Mouse (Mus musculus) B cell, adult 2 months (primary cell): ENCODE measurements at regions not wholly inside any gene's neighbourhood (a gene's known extent, or its start where the extent isn't known, plus 50 kb on each side); places are given as distances from the start of the nearest gene placed in this dataset.

Experiments used
- DNase-seq, 2 experiments: peaks; one replicate each; pipeline ENCODE4 v3.0.0; 2022

GRCm38 (mm10) chr4:89446156-89446716 is 135.4 kb upstream of the Cdkn2b start:
- DNase-seq = no peak

DNA sequence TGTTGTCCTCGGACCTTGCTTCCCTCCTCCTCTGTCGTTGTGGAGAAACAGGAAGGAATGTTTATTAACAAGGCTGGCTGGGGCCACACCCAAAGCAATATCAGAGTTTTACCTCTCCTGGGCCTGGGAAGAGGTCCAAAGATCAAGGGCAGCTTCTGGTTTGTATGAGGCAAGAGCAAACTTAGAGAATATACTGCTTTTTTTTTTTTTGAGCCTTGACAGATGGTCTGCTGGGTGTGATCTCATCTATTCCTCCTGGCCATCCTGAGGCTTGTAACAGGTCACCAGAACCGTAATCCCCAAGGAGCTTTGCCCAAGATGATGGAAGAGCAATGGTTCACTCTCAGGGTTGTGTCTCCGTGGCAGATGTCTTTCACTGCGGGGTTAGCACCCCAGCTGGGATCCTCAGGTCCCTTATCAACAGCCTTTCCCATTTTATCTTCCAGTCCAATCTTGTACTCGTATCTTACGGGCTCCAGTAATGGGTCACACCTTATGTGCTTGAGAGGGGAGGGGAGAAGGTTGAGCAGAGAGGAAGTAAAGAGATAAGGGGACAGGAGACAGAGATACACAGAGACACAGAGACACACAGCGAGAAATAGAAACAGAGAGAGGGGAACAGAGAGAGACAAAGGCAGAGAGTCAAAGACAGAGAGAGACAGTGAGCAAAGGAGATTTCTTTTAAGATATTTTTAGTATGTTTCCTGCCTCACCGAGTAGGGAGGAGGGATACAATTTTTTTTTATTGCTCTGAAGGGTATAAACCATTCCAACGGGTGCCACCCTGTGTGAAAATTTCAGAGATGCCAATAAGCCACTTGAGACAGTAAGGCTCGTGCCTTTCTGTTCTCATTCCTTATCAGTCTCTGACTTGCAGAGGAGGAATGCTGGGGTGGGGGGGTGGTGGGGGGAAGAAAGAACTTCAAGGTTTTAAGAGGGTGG is 134.6 kb upstream of the Cdkn2b start:
- no peak for DNase-seq

DNA sequence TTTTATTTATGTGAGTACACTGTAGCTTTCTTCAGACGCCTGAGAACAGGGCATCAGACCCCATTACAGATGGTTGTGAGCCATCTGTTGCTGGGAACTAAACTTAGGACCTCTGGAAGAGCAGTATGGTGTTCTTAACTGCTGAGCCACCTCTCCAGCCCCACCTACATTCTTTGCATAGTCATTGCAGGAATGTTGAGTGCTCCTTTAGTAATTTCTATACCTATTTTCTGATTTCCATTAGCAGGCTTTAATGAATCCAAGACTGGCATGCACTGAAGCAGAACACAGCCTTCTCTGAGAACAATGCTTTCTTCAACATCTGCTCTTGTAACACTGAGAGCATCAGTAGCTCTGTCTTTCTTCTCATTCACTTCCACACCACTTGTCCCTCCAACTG is 131.7 kb upstream of the Cdkn2b start:
- no peak for DNase-seq

- no peak for DNase-seq
These were observed 130.0 kb upstream of the Cdkn2b start for GRCm38 (mm10) chr4:89440821-89441220.

GRCm38 (mm10) chr4:89440326-89440725 is 129.5 kb upstream of the Cdkn2b start:
- DNase-seq = no peak

- DNase-seq = no peak
These were observed 127.8 kb upstream of the Cdkn2b start for GRCm38 (mm10) chr4:89438665-89439064.

DNA sequence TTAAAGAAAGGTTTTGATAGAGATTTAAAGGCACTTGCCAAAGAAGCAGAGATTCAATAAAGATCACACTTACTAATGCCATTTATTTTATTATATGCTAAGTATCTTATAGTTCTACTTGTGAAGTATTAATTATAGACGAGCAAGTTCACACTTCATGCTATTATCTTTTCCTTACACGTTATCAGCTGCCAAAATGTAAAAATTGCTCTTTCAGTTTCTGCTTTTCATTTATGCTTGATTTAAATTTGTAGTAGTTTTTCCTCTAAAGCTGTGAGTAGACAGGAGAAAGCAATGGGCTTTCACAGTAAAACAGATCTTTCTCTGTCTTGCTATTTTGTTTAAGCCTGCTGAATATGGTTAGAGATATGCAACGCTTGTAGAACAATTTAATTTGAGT is 125.9 kb upstream of the Cdkn2b start:
- no peak for DNase-seq

GRCm38 (mm10) chr4:89434152-89434551 is 123.3 kb upstream of the Cdkn2b start:
- no peak for DNase-seq

GRCm38 (mm10) chr4:89433528-89433927 is 122.7 kb upstream of the Cdkn2b start:
- DNase-seq = no peak

DNA sequence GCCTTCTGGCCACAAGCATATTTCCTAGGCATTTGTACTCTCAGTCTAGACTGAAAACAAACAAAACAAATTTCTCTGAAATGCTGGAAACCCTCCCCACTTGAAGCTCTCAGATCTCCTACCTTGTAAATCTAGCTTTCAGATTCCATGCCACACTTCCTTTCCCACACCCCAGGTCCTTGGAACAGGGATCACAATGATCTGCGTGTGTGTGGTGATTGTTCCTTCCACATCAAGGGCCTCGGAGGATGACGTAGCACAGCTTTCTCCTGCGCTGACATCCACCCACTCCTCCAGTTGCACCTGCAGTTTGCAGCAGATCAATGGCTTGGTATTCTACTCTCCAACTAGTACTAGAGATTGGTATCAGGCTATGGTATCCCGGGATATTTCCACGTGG is 120.7 kb upstream of the Cdkn2b start:
- no peak for DNase-seq

DNA sequence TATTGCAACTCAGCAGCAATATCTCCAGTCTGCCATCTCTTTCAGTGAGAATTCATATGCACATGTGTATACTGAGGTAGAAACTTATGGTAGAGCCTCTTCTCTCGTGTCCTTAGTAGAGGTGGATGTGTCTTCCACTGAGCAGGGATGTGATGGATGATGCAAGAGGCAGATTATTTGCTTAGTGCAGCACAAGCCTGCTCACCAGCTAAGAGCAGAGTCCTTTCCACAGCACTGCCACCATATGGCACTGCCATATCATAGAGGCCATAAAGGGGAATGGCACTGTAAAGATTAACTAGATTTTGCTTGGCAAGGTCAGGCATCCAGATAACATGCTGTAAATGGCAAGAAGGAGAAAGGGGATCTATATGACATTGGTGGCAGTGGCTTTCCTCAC is 117.6 kb upstream of the Cdkn2b start:
- no peak for DNase-seq

DNA sequence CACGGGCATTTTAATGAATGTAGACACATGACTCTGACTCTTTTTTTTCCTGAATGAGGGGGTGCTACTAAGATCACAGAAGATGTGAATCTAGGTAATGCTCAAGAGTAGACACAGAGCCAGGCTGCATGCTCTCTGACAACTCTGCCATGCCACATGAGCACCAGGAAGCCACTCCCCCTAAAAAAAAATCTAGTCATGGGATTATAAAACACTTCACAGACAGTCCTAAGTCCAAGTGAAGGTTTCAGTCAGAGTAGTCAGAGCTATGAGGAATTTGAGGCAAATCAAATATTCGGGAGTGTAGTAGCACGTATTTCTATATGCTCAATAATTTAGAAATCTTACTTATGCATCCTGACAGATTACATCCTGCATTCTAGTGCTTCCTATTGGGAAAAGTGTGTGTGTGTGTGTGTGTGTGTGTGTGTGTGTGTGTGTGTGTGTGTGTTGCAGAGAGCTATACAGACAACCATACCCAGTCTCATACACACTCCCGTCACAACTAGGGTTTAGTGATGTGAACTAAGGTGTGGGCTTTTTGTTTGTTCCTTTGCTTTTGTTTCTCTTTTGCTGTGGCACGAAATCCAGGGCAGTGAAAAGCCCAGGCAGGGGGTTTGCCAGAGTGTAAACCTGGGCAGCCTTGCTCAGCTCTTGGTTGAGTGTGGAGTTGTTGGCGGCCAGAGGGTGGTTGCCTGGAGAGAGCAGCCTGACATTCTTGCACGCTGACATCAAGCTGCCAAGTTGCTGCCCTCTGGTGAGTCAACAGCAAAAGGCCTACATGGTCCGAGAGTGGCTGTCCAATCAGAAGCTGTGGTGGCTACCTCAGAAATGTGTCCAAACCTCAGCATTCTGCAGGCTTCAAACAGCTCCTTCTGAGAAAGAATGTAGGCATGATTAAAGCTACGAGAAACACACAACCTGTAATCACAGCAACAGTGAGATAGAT is 116.8 kb upstream of the Cdkn2b start:
- no peak for DNase-seq

- DNase-seq = no peak
These were observed 115.1 kb upstream of the Cdkn2b start for GRCm38 (mm10) chr4:89425916-89426315.

GRCm38 (mm10) chr4:89421694-89422354 is 111.0 kb upstream of the Cdkn2b start:
- no peak for DNase-seq

DNA sequence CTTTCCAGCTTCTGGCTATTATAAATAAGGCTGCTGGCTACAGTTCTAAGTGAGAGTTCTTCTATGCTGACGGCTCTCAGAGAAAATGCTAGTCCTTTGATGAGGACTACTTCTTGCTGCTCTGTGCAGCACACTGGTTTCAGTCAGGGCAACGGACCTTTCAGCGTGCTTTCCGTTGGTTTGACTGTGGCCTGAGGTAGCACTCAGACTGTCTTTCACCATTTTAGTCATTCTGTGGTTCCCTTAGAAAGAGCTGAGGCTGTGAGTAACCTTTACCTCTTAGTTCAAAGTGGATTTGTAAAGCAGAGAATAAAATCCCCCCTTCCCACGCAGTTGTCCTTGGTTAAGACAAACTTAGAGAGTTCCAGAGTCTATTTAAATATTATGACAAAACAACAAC is 110.0 kb upstream of the Cdkn2b start:
- no peak for DNase-seq

- DNase-seq = no peak
These were observed 108.7 kb upstream of the Cdkn2b start for GRCm38 (mm10) chr4:89419507-89419906.

DNA sequence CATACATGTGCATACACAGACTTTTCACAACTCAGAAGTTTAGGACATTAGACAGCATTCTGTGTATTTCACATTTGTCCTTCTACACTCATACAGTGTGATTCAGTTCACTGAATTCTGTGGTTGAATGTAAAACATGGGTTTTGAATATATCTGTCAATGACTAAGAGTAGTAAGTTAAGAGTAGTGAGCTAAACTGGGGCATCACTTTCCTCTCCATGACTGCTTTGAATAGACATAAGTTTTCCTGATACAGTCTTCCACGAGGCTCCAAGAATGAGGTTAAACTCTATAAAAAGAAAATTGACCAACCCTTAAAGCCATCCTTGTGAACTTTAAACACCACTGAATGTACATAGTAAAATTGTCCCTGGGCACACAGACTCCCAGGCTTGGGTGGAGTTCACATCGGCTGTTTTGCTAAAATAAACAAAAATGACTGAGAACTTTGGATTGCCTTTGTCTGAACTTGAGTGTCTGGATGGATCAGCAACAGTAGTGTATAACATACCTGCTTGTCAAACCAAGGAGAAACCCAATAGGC is 94.9 kb upstream of the Cdkn2b start:
- DNase-seq = no peak

DNA sequence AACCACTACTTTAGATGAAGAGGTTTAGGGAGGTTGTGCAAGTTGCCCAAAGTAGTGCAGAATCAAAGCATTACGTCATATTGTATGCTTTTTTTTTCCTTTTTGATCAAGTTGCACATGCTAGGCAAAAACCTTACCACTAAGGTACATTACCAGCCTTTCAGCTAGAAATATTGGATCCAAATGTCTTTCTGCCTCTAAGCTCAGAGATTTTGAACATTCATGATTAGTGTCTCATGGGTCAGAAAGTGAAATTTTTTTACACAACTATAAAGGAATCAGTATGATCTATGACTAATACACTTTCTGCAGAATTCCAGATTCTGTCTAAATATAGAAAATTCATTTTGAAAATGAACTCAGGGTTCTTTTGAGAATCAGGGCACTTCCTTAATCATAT is 92.3 kb upstream of the Cdkn2b start:
- DNase-seq = no peak

- no peak for DNase-seq
These were observed 91.5 kb upstream of the Cdkn2b start for GRCm38 (mm10) chr4:89402324-89402723.

DNA sequence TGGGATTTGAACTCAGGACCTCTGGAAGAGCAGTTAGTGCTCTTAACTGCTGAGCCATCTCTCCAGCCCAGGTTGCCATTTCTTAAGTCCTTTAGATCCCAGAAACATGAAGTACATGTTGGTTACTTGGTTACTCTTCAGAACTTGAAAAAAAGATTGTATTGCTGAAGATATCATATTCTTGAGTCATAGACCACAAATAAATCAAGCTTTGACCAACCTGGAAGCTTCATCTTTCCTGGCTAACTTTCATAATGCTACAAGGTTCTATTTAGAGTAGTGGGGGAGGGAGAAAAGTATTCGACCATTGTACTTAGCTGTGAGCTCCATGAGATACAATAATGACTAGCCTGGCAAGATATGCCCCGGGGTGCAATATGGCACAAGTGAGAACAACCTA is 90.9 kb upstream of the Cdkn2b start:
- DNase-seq = no peak

- no peak for DNase-seq
These were observed 89.5 kb upstream of the Cdkn2b start for GRCm38 (mm10) chr4:89400342-89400741.

- no peak for DNase-seq
These were observed 88.4 kb upstream of the Cdkn2b start for GRCm38 (mm10) chr4:89399277-89399676.

DNA sequence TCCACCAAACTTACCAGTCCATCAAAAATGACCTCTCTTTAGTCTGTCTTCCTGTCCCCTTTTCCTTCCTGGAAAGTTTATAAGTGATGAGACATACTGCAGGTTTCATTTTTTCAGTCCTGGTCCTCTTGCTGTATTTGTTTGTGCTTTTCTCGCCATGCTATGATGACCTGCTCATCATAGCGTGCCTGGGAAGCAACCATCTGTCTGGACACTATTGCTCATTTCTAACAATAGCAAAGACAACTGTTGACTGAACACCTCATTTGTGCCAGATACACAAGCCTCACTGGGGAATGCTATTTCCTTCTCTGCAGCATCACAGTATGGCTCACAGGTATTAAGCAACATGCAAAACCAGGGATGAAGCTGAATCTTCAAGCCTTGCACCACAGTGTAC is 85.2 kb upstream of the Cdkn2b start:
- DNase-seq = no peak
